Mouse (Mus musculus) heart, embryonic 11.5 days (tissue): ENCODE measurements around the gene Npw. TPM values are rescaled to one million over a fixed set of nuclear protein-coding genes. Genes with fewer than 3 reads are reported as not detected.
"Not testable (repeated sequence)": the region's sequence is repeated elsewhere in the genome, so short reads cannot be mapped to it uniquely, and the experiment has no call there.

Source experiments
- ATAC-seq: fragments of 200-750 bp; cut with Nextera tagmentation; replicated peaks from 2 replicates; pipeline ENCODE4 v1.8.0; 2017; ENCODE audit warnings: moderate library complexity; ENCODE audit not compliant: insufficient number of reproducible peaks, low FRiP score, low TSS enrichment
- H3K27ac ChIP-seq: fragments of 300-500 bp; sonication (generic); 2 replicates; pipeline ENCODE4 v1.5.1; 2014; ENCODE audit warnings: mild to moderate bottlenecking, low read depth, low read length
- H3K27me3 ChIP-seq: fragments of 300-500 bp; sonication (generic); 2 replicates; pipeline ENCODE4 v1.6.1; 2014; ENCODE audit warnings: mild to moderate bottlenecking, low read length, mixed read lengths; ENCODE audit not compliant: control insufficient read depth, insufficient read depth
- H3K36me3 ChIP-seq: fragments of 300-500 bp; sonication (generic); 2 replicates; pipeline ENCODE4 v1.6.1; 2014; ENCODE audit warnings: mild to moderate bottlenecking, low read length, moderate library complexity, mixed read lengths; ENCODE audit not compliant: control insufficient read depth, insufficient read depth
- H3K4me1 ChIP-seq: fragments of 300-500 bp; sonication (generic); 2 replicates; pipeline ENCODE4 v1.6.1; 2014; ENCODE audit warnings: low read length; ENCODE audit not compliant: control insufficient read depth, insufficient read depth
- H3K4me2 ChIP-seq: fragments of 300-500 bp; sonication (generic); 2 replicates; pipeline ENCODE4 v1.6.1; 2014; ENCODE audit warnings: mild to moderate bottlenecking, moderate library complexity
- H3K4me3 ChIP-seq: fragments of 300-500 bp; sonication (generic); 2 replicates; pipeline ENCODE4 v1.5.1; 2014; ENCODE audit warnings: low read depth, low read length
- H3K9ac ChIP-seq: fragments of 300-500 bp; sonication (generic); 2 replicates; pipeline ENCODE4 v1.6.1; 2014; ENCODE audit warnings: mild to moderate bottlenecking, low read depth, low read length, moderate library complexity
- H3K9me3 ChIP-seq: fragments of 300-500 bp; sonication (generic); replicated peaks from 2 replicates; pipeline ENCODE4 v1.6.1; 2016; ENCODE audit warnings: low read length; ENCODE audit not compliant: control insufficient read depth
- WGBS: fragments of 180-500 bp; shearing (Covaris S2); extraction: QIAGEN DNeasy Blood & Tissue Kit; methylation state at CpG from one replicate; pipeline ENCODE4 v1.1.7; 2014; ENCODE audit not compliant: insufficient replicate concordance; 5-methylcytosine and 5-hydroxymethylcytosine counted together
- polyA plus RNA-seq: library from polyadenylated mRNA; unstranded; fragments of >200 nt; fragmentation: Nextera tagmentation; extraction: Ambion mirVana; gene quantifications from 2 replicates; pipeline ENCODE4 v1.2.1, GENCODE M21; 2014

Gene Npw
- polyA plus RNA-seq, 1 experiment from 2014 or later, result not detected

DNA sequence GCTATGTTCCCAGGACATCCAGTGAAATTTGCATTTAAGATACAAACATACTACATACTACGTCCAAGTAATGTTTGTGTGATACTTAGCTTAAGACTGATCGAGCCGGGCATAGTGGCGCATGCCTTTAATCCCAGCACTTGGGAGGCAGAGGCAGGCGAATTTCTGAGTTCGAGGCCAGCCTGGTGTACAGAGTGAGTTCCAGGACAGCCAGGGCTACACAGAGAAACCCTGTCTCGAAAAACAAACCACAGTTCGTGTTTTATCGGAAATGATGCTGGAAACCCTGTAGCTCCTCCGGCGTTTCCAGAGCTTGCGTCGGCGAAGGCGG, 10.9 kb upstream of the Npw start:
- peak overlapping the region; percentile 97 for H3K4me3 ChIP-seq
- H3K27me3 ChIP-seq, ATAC-seq, H3K9me3 ChIP-seq, H3K36me3 ChIP-seq: not testable (repeated sequence)
- WGBS, result 12% methylated on average over 15 of the region's 15 CpGs
- H3K4me2 ChIP-seq, result peak overlapping the region; percentile 90
- peaks cover 25% of the 10 kb centered on the region for H3K4me1 ChIP-seq
- peak overlapping the region; percentile 99 for H3K9ac ChIP-seq
- peak overlapping the region; percentile 57 for H3K27ac ChIP-seq

DNA sequence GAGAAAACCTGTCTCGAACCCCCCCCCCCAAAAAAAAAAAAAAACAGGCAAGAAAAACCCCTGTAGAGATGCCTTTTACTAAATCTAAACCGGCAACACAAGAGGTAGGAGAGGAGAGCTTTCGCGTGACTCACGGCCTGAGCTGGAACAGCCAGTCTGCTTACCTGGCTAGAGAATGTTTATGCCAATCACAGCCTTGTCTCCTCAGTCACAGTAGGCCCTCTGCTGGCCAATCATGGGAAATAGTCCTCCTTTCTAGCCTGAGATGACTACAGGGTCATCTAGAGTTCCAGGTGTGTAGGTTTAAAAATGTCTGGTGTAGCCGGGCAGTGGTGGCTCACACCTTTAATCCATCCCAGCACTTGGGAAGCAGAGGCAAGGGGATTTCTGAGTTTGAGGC, 9.2 kb upstream of the Npw start:
- H3K27me3 ChIP-seq, result no peaks in the 10 kb centered on the region; the same call in 1 of the 2 replicates
- no peak for ATAC-seq
- no peaks in the 10 kb centered on the region for H3K36me3 ChIP-seq
- H3K4me3 ChIP-seq, result no peak overlapping the region
- WGBS, result 30% methylated on average over 6 of the region's 6 CpGs
- peaks cover 23% of the 10 kb centered on the region for H3K4me1 ChIP-seq
- H3K4me2 ChIP-seq, result no peak overlapping the region
- H3K9ac ChIP-seq, result no peak overlapping the region
- no peak overlapping the region for H3K27ac ChIP-seq
- H3K9me3 ChIP-seq, result no peaks in the 10 kb centered on the region

DNA sequence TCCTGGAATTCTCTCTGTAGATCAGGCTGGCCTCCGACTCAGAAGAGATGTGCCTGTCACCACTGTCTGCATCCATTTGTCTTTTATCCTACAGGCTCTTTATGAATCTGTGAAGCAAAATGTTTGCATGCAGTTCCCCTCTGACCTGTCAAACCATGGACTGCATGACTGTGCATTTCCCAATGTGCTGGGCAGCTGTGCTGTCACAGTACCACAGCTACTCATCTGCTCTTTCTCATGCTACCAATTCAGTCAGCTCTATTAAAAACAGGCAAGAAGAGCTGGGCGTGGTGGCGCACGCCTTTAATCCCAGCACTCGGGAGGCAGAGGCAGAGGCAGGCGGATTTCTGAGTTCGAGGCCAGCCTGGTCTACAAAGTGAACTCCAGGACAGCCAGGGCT, 8.8 kb upstream of the Npw start:
- not testable (repeated sequence) for ATAC-seq, H3K27me3 ChIP-seq, H3K9ac ChIP-seq, H3K4me2 ChIP-seq, H3K27ac ChIP-seq, H3K4me3 ChIP-seq, H3K36me3 ChIP-seq, H3K9me3 ChIP-seq
- WGBS, result 62% methylated on average over 7 of the region's 7 CpGs
- H3K4me1 ChIP-seq, result peaks cover 19% of the 10 kb centered on the region

DNA sequence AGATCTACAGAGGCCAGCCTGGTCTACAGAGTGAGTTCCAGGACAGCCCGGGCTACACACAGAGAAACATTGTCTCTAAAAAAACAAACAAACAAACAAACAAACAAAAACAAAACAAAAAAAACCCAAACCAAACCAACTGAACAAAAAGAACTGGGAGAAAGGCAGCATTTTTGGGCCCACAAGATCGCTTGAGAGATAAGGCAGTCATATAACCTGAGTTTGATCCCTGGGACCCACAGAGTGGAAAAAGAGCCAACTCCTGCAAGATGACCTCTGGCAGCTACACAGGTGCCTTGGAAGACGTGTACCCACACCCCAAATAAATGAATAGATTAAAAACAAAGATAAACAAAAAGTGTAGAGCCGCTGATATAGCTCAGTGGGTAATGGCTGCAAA, 3.3 kb downstream of the Npw start:
- H3K4me1 ChIP-seq, result peaks cover 12% of the 10 kb centered on the region
- H3K9me3 ChIP-seq, result no peaks in the 10 kb centered on the region
- H3K27me3 ChIP-seq, result peaks cover 54% of the 10 kb centered on the region
- no peak overlapping the region for H3K27ac ChIP-seq
- H3K36me3 ChIP-seq, result no peaks in the 10 kb centered on the region
- 72% methylated on average over 4 of the region's 4 CpGs for WGBS
- H3K4me3 ChIP-seq, result no peak overlapping the region
- H3K9ac ChIP-seq, result no peak overlapping the region
- no peak overlapping the region for H3K4me2 ChIP-seq
- ATAC-seq, result no peak

DNA sequence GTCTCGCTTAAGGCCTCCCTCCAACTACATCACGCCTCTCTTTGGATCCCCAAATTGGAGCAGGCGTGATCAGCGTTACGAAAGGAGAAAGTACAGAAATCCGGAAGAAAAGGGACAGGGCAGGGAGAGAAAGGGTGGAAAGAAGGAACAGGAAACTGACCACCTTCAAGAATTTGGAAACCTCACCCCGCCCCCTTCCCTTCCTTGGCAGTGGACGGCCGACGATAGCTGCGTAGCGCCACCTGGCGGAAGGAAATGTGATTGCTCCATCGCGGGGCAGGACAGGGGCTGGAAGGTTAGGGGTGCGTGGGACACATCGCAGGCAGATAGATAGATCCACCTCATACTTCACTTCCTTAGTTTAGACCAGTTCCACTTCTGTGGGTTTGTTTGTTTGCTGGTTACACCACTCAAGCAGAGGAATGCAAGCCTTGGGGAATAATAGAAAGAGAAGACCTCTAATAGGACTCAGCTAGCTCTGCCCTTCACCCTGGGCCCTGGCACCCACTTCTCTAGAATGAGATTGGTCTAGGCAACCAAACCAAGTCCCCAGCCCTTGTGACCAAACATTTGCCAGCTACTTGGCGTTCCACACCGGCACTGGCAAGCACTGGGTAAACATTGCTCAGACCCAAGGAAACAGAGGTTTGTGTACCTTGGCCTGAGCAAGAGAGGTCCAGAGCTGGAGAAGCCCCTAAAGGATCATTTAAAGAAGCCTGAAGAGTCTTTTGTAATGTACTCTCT, 4.1 kb downstream of the Npw start:
- Histone ChIP-seq H3K36me3 (no peaks in the 10 kb centered on the region), H3K4me3 (peak overlapping the region; percentile 32), H3K9ac (peak overlapping the region; percentile 43; the same call in 1 of the 2 replicates), H3K27ac (no peak overlapping the region), H3K4me2 (peak overlapping the region; percentile 68), H3K4me1 (peaks cover 17% of the 10 kb centered on the region), H3K27me3 (peaks cover 46% of the 10 kb centered on the region), H3K9me3 (no peaks in the 10 kb centered on the region)
- WGBS, result 3% methylated on average over 19 of the region's 19 CpGs
- ATAC-seq, result no peak

DNA sequence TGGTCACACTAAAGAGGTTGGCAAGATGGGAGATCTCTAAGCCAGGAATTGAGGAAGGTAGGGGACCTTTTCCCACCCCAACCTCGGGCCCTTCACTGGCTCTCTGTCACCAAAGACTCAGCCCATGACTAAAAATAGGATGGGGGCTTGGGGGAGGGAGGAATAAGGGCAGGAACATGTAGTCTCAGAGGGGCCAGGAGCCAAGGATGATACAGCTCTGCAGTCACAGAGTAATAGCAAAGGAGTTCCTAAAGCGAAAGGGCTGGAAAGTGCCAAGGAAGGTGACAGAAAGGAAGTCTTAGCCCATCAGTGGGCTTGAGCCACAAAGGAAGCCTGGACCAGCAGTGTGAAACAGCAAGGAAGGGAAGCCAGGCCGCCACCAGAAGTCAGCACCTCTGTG, 6.4 kb downstream of the Npw start:
- no peak for ATAC-seq
- no peak overlapping the region for H3K9ac ChIP-seq
- no peaks in the 10 kb centered on the region for H3K36me3 ChIP-seq
- H3K4me3 ChIP-seq, result no peak overlapping the region
- H3K27ac ChIP-seq, result no peak overlapping the region
- H3K4me2 ChIP-seq, result no peak overlapping the region
- H3K4me1 ChIP-seq, result peaks cover 18% of the 10 kb centered on the region
- H3K9me3 ChIP-seq, result no peaks in the 10 kb centered on the region
- 55% methylated on average over 3 of the region's 3 CpGs for WGBS
- H3K27me3 ChIP-seq, result peaks cover 40% of the 10 kb centered on the region

DNA sequence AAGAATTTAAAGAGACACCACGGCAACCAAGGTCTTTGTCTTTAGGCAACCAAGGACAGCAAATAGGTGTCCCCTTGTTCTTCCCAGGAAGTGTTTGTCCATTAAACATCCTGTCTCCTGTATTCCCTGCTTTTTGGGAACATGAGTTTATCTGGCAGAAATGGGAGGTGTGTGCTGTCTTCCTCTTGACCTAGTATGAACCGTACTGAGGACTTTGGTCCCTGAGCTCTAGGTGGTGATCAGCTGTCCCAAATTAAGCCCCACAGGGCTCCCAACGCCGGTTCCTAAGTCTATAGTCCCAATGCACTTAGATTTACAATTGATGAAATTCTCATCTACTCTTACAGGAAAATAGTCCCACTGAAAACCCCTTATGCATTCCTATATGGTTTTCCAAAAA, 7.5 kb downstream of the Npw start:
- no peaks in the 10 kb centered on the region for H3K36me3 ChIP-seq
- H3K4me3 ChIP-seq, result no peak overlapping the region
- peaks cover 32% of the 10 kb centered on the region for H3K27me3 ChIP-seq
- no peaks in the 10 kb centered on the region for H3K9me3 ChIP-seq
- no peak overlapping the region for H3K27ac ChIP-seq
- no peak overlapping the region for H3K9ac ChIP-seq
- WGBS, result 74% methylated on average over 4 of the region's 4 CpGs
- peak overlapping the region; percentile 98; the same call in 1 of the 2 replicates for H3K4me2 ChIP-seq
- peaks cover 22% of the 10 kb centered on the region for H3K4me1 ChIP-seq
- ATAC-seq, result no peak

DNA sequence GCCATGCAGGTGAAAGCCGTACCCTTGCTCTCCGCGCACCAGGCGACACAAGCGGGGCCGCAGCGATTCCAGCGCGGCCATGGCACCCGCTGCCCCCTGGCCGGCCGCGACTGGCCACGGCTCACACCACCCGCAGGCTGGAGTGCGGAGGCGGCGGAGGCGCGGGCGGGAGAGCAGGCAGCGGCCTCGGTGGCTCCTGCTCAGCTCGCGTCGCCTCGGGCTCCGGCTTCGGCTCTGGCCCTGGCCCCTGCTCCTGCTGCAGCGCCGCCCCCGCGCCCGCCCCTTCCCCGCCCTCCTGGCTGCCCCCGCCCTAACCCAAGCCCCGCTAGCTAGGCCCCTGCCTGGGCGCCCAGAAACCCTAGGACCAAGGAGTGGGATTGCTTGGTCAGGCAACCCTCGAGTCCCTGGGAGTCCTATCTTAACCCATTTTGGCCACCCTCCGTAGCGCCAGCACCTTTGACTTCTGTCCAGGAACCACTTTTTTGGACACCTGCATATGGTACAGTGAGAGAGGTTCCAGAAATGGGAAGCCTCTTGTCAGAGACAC, 8.1 kb downstream of the Npw start, which contains the start of gene Slc9a3r2:
Gene Slc9a3r2 (minus strand): TSS at position 258 of the 547 bp plus-strand sequence.
- peaks cover 28% of the 10 kb centered on the region for H3K4me1 ChIP-seq
- H3K27ac ChIP-seq, result peak within 1 kb of the TSS; percentile 29; the same call in 1 of the 2 replicates
- peak within 1 kb of the TSS; percentile 80 for H3K9ac ChIP-seq
- no peaks in the 10 kb centered on the region for H3K9me3 ChIP-seq
- peaks cover 32% of the 10 kb centered on the region for H3K27me3 ChIP-seq
- H3K36me3 ChIP-seq, result no peaks in the 10 kb centered on the region
- 2% methylated on average over 34 of the region's 41 CpGs for WGBS
- peak within 1 kb of the TSS; percentile 76 for H3K4me3 ChIP-seq
- H3K4me2 ChIP-seq, result peak within 1 kb of the TSS; percentile 98
- peak; percentile 78 for ATAC-seq
